ENCODE assay signal across 13 mouse cellular contexts in the genomic region with DNA sequence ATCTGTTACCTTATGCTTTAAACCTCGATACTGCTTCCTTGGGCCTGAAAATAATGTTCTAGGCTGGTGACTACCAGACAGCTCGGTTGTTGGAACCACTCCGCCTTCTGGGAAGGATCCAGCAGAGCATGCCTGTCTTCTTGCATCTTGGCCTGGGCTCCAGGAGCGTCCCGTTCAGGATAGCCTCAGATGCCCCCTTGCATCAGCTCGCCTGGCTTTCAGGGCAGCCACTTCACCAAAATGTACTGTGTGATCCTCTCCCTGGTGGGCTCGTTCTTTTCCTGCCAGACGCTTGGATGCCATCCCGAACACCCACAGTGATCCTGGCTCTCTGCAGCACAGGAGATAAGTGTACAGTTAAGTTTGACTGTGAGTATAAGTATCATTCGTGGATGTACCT. TPM values are rescaled to one million over a fixed set of nuclear protein-coding genes. Genes with fewer than 3 reads are reported as not detected.
A peak's percentile ranks its signal among the peaks of the same experiment; 100 is the strongest.
DNase-seq lines count a peak whose midpoint lies in the region; ATAC-seq and TF ChIP-seq lines count a peak whose summit lies in the region.
"Had no signal": no experiment of that assay in that cellular context is flagged by ENCODE, and none has a peak within 500 bp of the region (broad histone marks: within the 10 kb centered on the region; RNA-seq: fewer than 3 reads in every experiment).

No protein-coding gene starts in this region.

- H3K27me3 ChIP-seq in liver, embryonic 11.5 days (replicated peaks; ENCODE audit: control insufficient read depth, insufficient read depth, low read length): no peaks in the 10 kb centered on the region
- H3K27me3 ChIP-seq: liver, embryonic 13.5 days; Patski had no signal

- H3K36me3 ChIP-seq in liver, embryonic 11.5 days (ENCODE audit: control insufficient read depth, insufficient read depth, low read length): no peaks in the 10 kb centered on the region
- H3K36me3 ChIP-seq: liver, embryonic 13.5 days had no signal

- no peak overlapping the region for H3K4me2 ChIP-seq in liver, embryonic 11.5 days
- H3K4me2 ChIP-seq: liver, embryonic 13.5 days had no signal

- 81% methylated on average over 10 of the region's 10 CpGs for WGBS in liver, embryonic 11.5 days

- ATAC-seq in erythroblast, adult 5-6 weeks (replicated peaks; ENCODE audit: low FRiP score, poor library complexity, severe bottlenecking): no peak
- no peak for ATAC-seq in liver, embryonic 11.5 days (replicated peaks; ENCODE audit: low FRiP score)
- ATAC-seq: CD4-positive, CD25-positive, alpha-beta regulatory T cell, adult 4 months; Patski had no signal

- no peak for TF ChIP-seq CTCF in gastrocnemius, adult 2 months (IDR thresholded peaks at IDR 0.05)

- peak; percentile 11 for DNase-seq in layer of hippocampus, adult 9-11 months
- DNase-seq in layer of hippocampus, adult 11-12 months (ENCODE audit: low spot score): no peak
- DNase-seq in cerebellum, adult 11-12 months: peak; percentile 81
- peak; percentile 90 for DNase-seq in gastrocnemius, adult 2 months
- DNase-seq in heart, postnatal 36 days: peak; percentile 63 to 64
- no peak for DNase-seq in urinary bladder, postnatal 14 days (ENCODE audit: low spot score)
- DNase-seq in liver, embryonic 11.5 days (ENCODE audit: low spot score): no peak
- DNase-seq: adrenal gland, postnatal 10 days; kidney, adult 18-20 months; liver, embryonic 13.5 days had no signal

- peak overlapping the region; percentile 43 for H3K4me3 ChIP-seq in gastrocnemius, adult 2 months
- no peak overlapping the region for H3K4me3 ChIP-seq in liver, embryonic 11.5 days (ENCODE audit: low read depth, low read length)
- H3K4me3 ChIP-seq: liver, embryonic 13.5 days had no signal

- no peaks in the 10 kb centered on the region; the same call in 1 of the 2 replicates for H3K4me1 ChIP-seq in liver, embryonic 11.5 days (replicated peaks; ENCODE audit: control insufficient read depth, insufficient read depth, low read length)

- intact Hi-C loops in gastrocnemius, adult 2 months (cut with DNase I): no loop called here
- intact Hi-C loops in heart, postnatal 36 days (cut with DNase I): no loop called here

- no peaks in the 10 kb centered on the region for H3K9me3 ChIP-seq in liver, embryonic 11.5 days (ENCODE audit: control insufficient read depth, low read length)
- H3K9me3 ChIP-seq: liver, embryonic 13.5 days had no signal

- H3K9ac ChIP-seq in liver, embryonic 11.5 days (ENCODE audit: low read depth, low read length): no peak overlapping the region
- H3K9ac ChIP-seq: liver, embryonic 13.5 days had no signal

- H3K27ac ChIP-seq in gastrocnemius, adult 2 months: peak overlapping the region; percentile 76
- no peak overlapping the region for H3K27ac ChIP-seq in liver, embryonic 11.5 days (ENCODE audit: low read depth, low read length)
- H3K27ac ChIP-seq: liver, embryonic 13.5 days had no signal

RNA-seq across cellular contexts. Expression of gene Nfe2l2, which starts 25.6 kb away (rescaled TPM):
- 10 to 100 TPM; 32.9 to 41.0 TPM for total RNA-seq in gastrocnemius, adult 2 months (2021)
- total RNA-seq in heart, postnatal 36 days (2021): 10 to 100 TPM; 66.7 to 70.2 TPM
- total RNA-seq in erythroblast, adult 5-6 weeks (2015; ENCODE audit: low replicate concordance): 52.5 and 91.5 TPM in 2 replicates
- 30.5 and 34.6 TPM in 2 replicates for total RNA-seq in erythroblast, adult 5-6 weeks (2017; ENCODE audit: low replicate concordance)
- polyA plus RNA-seq in liver, embryonic 11.5 days (2014; fragmentation: Nextera tagmentation; extraction: Ambion mirVana): 69.6 and 77.5 TPM in 2 replicates

Comparison
In these comparisons a context has a peak if more than half of its experiments do, and no peak if none do; other contexts are left out.
1. DNase-seq: peak in layer of hippocampus, adult 9-11 months (single experiment), cerebellum, adult 11-12 months (single experiment), gastrocnemius, adult 2 months (single experiment) and heart, postnatal 36 days (2 of 2); none in layer of hippocampus, adult 11-12 months (single experiment), urinary bladder, postnatal 14 days (single experiment) and liver, embryonic 11.5 days (single experiment).